Comparison of ENCODE assay signal across 10 mouse cellular contexts in genomic region chr2:144332486-144332885, GRCm38 (mm10). TPM values are rescaled to one million over a fixed set of nuclear protein-coding genes. Genes with fewer than 3 reads are reported as not detected.
DNase-seq lines count a peak whose midpoint lies in the region; ATAC-seq lines count a peak whose summit lies in the region.
"Had no signal": no experiment of that assay in that cellular context is flagged by ENCODE, and none has a peak within 500 bp of the region (broad histone marks: within the 10 kb centered on the region; RNA-seq: fewer than 3 reads in every experiment).

No protein-coding gene starts in this region.

- H3K4me3 ChIP-seq in lung, embryonic 16.5 days (ENCODE audit: low read length), result peak overlapping the region; percentile 62
- peak overlapping the region; percentile 49 for H3K4me3 ChIP-seq in forebrain, embryonic 13.5 days
- H3K4me3 ChIP-seq in limb, embryonic 15.5 days, result peak overlapping the region; percentile 27; the same call in 1 of the 2 replicates
- peak overlapping the region; percentile 54 for H3K4me3 ChIP-seq in stomach, embryonic 15.5 days (replicated peaks)

- peaks cover 18% of the 10 kb centered on the region for H3K4me1 ChIP-seq in lung, embryonic 16.5 days (replicated peaks; ENCODE audit: control insufficient read depth, insufficient read depth, low read length)
- H3K4me1 ChIP-seq in forebrain, embryonic 13.5 days, result peaks cover 32% of the 10 kb centered on the region
- peaks cover 39% of the 10 kb centered on the region for H3K4me1 ChIP-seq in limb, embryonic 15.5 days
- H3K4me1 ChIP-seq in stomach, embryonic 15.5 days, result peaks cover 27% of the 10 kb centered on the region

- WGBS in lung, embryonic 16.5 days, result 5% methylated on average over 9 of the region's 9 CpGs
- 6% methylated on average over 9 of the region's 9 CpGs for WGBS in forebrain, embryonic 13.5 days
- WGBS in limb, embryonic 15.5 days, result 4% methylated on average over 9 of the region's 9 CpGs
- 8% methylated on average over 9 of the region's 9 CpGs for WGBS in stomach, embryonic 15.5 days

- H3K9ac ChIP-seq in lung, embryonic 16.5 days (ENCODE audit: low read length), result 0 out of 2 replicates have a peak overlapping the region, but pooled peaks have one; percentile 20
- no peak overlapping the region for H3K9ac ChIP-seq in forebrain, embryonic 13.5 days
- no peak overlapping the region for H3K9ac ChIP-seq in limb, embryonic 15.5 days
- no peak overlapping the region for H3K9ac ChIP-seq in stomach, embryonic 15.5 days

- DNase-seq in lung, adult 18-20 months, result no peak
- no peak for DNase-seq in ovary, postnatal 14 days (ENCODE audit: low spot score)
- DNase-seq: cerebellum, adult 11-12 months had no signal

- peak overlapping the region; percentile 97 for H3K4me2 ChIP-seq in lung, embryonic 16.5 days (ENCODE audit: low read depth, low read length)
- peak overlapping the region; percentile 49; the same call in 1 of the 2 replicates for H3K4me2 ChIP-seq in forebrain, embryonic 13.5 days
- H3K4me2 ChIP-seq in limb, embryonic 15.5 days, result peak overlapping the region; percentile 99
- peak overlapping the region; percentile 98 for H3K4me2 ChIP-seq in stomach, embryonic 15.5 days

- H3K36me3 ChIP-seq in lung, embryonic 16.5 days (ENCODE audit: control insufficient read depth, insufficient read depth, low read length), result no peaks in the 10 kb centered on the region
- no peaks in the 10 kb centered on the region for H3K36me3 ChIP-seq in forebrain, embryonic 13.5 days (ENCODE audit: poor library complexity, severe bottlenecking)
- H3K36me3 ChIP-seq in limb, embryonic 15.5 days, result no peaks in the 10 kb centered on the region
- no peaks in the 10 kb centered on the region for H3K36me3 ChIP-seq in stomach, embryonic 15.5 days

- H3K27me3 ChIP-seq in lung, embryonic 16.5 days (ENCODE audit: control insufficient read depth, insufficient read depth, low read depth, low read length), result peaks cover 43% of the 10 kb centered on the region
- H3K27me3 ChIP-seq in forebrain, embryonic 13.5 days, result peaks cover 88% of the 10 kb centered on the region
- peaks cover 71% of the 10 kb centered on the region for H3K27me3 ChIP-seq in limb, embryonic 15.5 days
- H3K27me3 ChIP-seq in stomach, embryonic 15.5 days (replicated peaks), result peaks cover 48% of the 10 kb centered on the region

- 0 out of 2 replicates have a peak overlapping the region, but pooled peaks have one; percentile 46 for H3K27ac ChIP-seq in lung, embryonic 16.5 days (ENCODE audit: low read length)
- H3K27ac ChIP-seq in forebrain, embryonic 13.5 days, result no peak overlapping the region
- no peak overlapping the region for H3K27ac ChIP-seq in limb, embryonic 15.5 days
- H3K27ac ChIP-seq in stomach, embryonic 15.5 days, result no peak overlapping the region

- ATAC-seq in lung, embryonic 16.5 days (ENCODE audit: low read depth), result no peak
- no peak for ATAC-seq in forebrain, embryonic 13.5 days
- no peak for ATAC-seq in limb, embryonic 15.5 days (ENCODE audit: insufficient number of reproducible peaks, low FRiP score, low TSS enrichment, low read depth)
- ATAC-seq in stomach, embryonic 15.5 days (ENCODE audit: insufficient read depth, low FRiP score, low read depth), result no peak
- ATAC-seq in inflammation-experienced regulatory T-cells, adult 6 months, result no peak
- ATAC-seq in megakaryocyte-erythroid progenitor cell, adult 5-6 weeks (replicated peaks; ENCODE audit: low FRiP score, low TSS enrichment, poor library complexity, severe bottlenecking), result no peak

- H3K9me3 ChIP-seq in lung, embryonic 16.5 days (ENCODE audit: control insufficient read depth, low read length), result no peaks in the 10 kb centered on the region
- no peaks in the 10 kb centered on the region for H3K9me3 ChIP-seq in forebrain, embryonic 13.5 days (replicated peaks)
- H3K9me3 ChIP-seq in limb, embryonic 15.5 days, result no peaks in the 10 kb centered on the region
- H3K9me3 ChIP-seq in stomach, embryonic 15.5 days, result no peaks in the 10 kb centered on the region

RNA-seq across cellular contexts. Expression of gene Ovol2, which starts 0.5 kb away (rescaled TPM):
- polyA plus RNA-seq in lung, embryonic 16.5 days (2015; fragmentation: Nextera tagmentation; extraction: Ambion mirVana), result 3.7 and 4.1 TPM in 2 replicates
- not detected in 2 replicates for polyA plus RNA-seq in forebrain, embryonic 13.5 days (2015; fragmentation: Nextera tagmentation; extraction: Ambion mirVana)
- polyA plus RNA-seq in limb, embryonic 15.5 days (2015; fragmentation: Nextera tagmentation; extraction: Ambion mirVana), result 1.6 and 2.3 TPM in 2 replicates
- 3.6 and 4.0 TPM in 2 replicates for polyA plus RNA-seq in stomach, embryonic 15.5 days (2015; fragmentation: Nextera tagmentation; extraction: Ambion mirVana)
- not detected for polyA plus RNA-seq in inflammation-experienced regulatory T-cells, adult 6 months (2017; shearing (Covaris generic))
- total RNA-seq in megakaryocyte-erythroid progenitor cell, adult 5-6 weeks (2014; fragmentation: Nextera tagmentation), result not detected in 2 replicates
- not detected in 2 replicates for total RNA-seq in megakaryocyte-erythroid progenitor cell, adult 5-6 weeks (2017)
- total RNA-seq: hematopoietic stem cell, adult 5-6 weeks had no signal

RNA-seq across cellular contexts. Expression of gene Kat14, which starts 36.3 kb away (rescaled TPM):
- polyA plus RNA-seq in lung, embryonic 16.5 days (2015; fragmentation: Nextera tagmentation; extraction: Ambion mirVana), result 36.4 and 36.9 TPM in 2 replicates
- 29.8 and 39.3 TPM in 2 replicates for polyA plus RNA-seq in forebrain, embryonic 13.5 days (2015; fragmentation: Nextera tagmentation; extraction: Ambion mirVana)
- polyA plus RNA-seq in limb, embryonic 15.5 days (2015; fragmentation: Nextera tagmentation; extraction: Ambion mirVana), result 40.1 and 41.8 TPM in 2 replicates
- polyA plus RNA-seq in stomach, embryonic 15.5 days (2015; fragmentation: Nextera tagmentation; extraction: Ambion mirVana), result 38.6 and 40.5 TPM in 2 replicates
- 10 to 100 TPM; 10.8 to 20.3 (median 15.7) TPM for polyA plus RNA-seq in inflammation-experienced regulatory T-cells, adult 6 months (2017; shearing (Covaris generic))
- total RNA-seq in megakaryocyte-erythroid progenitor cell, adult 5-6 weeks (2014; fragmentation: Nextera tagmentation), result 62.3 and 96.4 TPM in 2 replicates
- total RNA-seq in megakaryocyte-erythroid progenitor cell, adult 5-6 weeks (2017), result 29.8 and 33.6 TPM in 2 replicates

RNA-seq across cellular contexts. Expression of gene Pet117, which starts 36.3 kb away (rescaled TPM):
- 2.4 and 4.1 TPM in 2 replicates for polyA plus RNA-seq in lung, embryonic 16.5 days (2015; fragmentation: Nextera tagmentation; extraction: Ambion mirVana)
- polyA plus RNA-seq in forebrain, embryonic 13.5 days (2015; fragmentation: Nextera tagmentation; extraction: Ambion mirVana), result 2.8 and 3.6 TPM in 2 replicates
- 2.3 and 3.4 TPM in 2 replicates for polyA plus RNA-seq in limb, embryonic 15.5 days (2015; fragmentation: Nextera tagmentation; extraction: Ambion mirVana)
- polyA plus RNA-seq in stomach, embryonic 15.5 days (2015; fragmentation: Nextera tagmentation; extraction: Ambion mirVana), result 0.84 and 6.1 TPM in 2 replicates
- 1 to 10 TPM in 2 of 3 experiments, not detected in 1; 1.4 to 3.2 TPM for polyA plus RNA-seq in inflammation-experienced regulatory T-cells, adult 6 months (2017; shearing (Covaris generic))
- not detected in 2 replicates for total RNA-seq in megakaryocyte-erythroid progenitor cell, adult 5-6 weeks (2014; fragmentation: Nextera tagmentation)
- total RNA-seq in megakaryocyte-erythroid progenitor cell, adult 5-6 weeks (2017), result 2.4 TPM in 1 of 2 replicates, not detected in the other
- total RNA-seq: hematopoietic stem cell, adult 5-6 weeks had no signal

Comparison
In these comparisons a context has a peak if more than half of its experiments do, and no peak if none do; other contexts are left out.
1. H3K4me2 ChIP-seq: peak in every context shown above with its lines; median percentile 99 in limb, embryonic 15.5 days; 98 in stomach, embryonic 15.5 days; 97 in lung, embryonic 16.5 days; 49 in forebrain, embryonic 13.5 days.